Mouse (Mus musculus) yolk sac, embryonic 10.5 days (tissue): ENCODE data around the gene 1700016K19Rik.

Experiments used
- DNase-seq: peaks from one replicate; pipeline ENCODE4 v3.0.0-alpha.2; 2017; ENCODE audit warnings: low spot score

Gene 1700016K19Rik

DNA sequence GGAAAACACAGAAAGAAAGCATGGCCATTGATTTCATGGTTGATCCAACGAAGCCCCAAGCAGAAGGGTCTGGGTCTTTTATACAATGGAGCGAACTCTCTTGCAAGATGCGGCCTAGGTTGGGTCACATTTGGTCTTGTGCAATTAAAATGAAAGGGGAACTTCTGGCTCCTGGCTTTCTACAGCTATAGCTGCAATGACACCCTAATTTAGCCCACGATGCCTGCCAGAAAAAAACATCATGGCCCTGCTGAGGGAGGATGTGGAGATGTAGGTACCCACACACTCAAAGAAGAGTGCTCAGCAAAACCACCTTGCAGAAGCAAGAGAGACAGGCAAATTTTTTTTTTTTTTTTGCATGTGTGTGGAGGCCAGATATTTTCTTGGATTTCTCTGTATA, 34.1 kb downstream of the 1700016K19Rik start:
- no peak for DNase-seq

DNA sequence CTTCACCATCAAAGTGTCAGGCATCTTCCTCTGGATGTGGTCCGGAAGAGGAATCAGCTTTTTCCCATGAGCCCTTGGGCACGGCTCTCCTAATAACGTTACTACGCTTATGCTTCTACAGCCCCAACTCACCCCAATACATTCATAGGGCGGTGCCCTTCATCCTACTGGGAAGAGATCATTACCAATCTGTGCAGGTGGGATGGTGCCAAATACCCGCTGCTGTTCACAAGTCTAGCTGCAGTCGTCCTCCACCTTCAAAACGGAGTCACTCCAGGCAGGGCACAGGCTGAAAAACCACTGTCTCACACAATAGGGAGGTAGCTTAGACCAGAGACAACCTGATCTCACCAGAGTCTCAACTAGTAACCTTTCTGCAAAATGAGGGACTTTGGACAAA, 35.5 kb downstream of the 1700016K19Rik start:
- DNase-seq: no peak

- no peak for DNase-seq
These were observed 38.0 kb downstream of the 1700016K19Rik start for GRCm38 (mm10) chr11:76037581-76038294.

DNA sequence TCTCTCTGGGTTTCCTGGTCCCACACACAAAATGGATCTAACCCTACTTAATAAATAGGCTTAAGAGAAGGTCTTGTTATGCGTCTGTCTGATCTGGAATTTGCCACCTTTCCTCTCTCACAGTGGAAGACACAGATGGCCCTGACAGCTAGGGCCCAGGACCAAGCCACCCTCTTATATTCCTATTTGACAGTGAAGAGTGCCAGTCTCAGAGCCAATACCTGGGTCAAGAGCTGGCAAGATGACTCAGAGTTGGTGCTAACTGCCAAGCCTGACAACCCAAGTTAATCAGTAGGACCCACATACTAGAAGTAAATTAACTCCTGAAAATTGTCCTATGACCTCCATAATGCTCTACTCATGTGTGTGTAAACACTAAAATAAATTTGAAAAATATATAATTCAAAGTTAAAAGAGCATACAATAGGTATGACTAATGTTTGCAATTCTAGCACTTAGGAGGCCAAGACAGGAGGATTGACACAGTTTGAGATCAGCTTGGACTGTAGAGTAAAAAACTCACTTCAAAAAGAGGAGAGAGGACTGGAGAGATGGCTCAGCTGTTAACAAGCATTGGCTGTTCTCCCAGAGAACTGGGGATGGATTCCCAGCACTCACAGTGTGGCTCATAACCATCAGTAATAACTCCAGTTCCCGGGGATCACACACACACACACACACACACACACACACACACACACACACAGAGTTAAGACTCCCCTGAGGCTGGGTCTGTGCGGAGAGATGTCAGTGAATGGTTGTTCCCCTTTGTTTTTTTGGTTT, 39.8 kb downstream of the 1700016K19Rik start:
- DNase-seq: no peak

- DNase-seq: no peak
These were observed 40.4 kb downstream of the 1700016K19Rik start for GRCm38 (mm10) chr11:76040106-76040505.

GRCm38 (mm10) chr11:76040761-76041376, 41.2 kb downstream of the 1700016K19Rik start:
- DNase-seq: no peak

DNA sequence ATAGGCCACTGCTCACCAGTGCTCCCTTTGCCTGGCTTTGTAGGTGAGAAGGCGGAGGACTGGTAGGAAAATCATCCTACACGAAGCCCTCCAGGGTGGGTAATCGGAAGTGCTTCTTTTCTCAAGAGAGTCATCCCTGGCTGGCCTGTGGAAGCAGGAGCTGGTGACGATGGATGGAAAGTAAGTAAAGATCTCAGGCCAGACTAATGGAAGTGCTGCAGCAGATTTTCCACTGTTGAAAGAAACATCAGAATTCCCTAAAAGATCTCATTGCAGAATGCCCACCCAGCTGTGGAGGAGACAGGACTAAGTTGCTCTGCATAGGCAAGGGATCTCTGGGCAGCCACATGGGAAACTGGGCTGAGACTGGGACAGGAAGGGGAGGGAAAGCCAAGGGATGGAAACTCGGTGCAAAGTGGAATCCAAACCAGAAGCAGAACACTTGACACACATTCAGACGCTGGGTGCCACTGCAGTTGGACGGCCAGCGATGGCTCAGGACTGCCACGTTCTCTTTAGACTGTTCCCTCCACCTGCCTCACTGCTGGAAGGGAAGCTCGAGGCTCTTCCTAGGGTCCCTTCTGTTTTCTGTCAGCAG, 42.4 kb downstream of the 1700016K19Rik start:
- no peak for DNase-seq

DNA sequence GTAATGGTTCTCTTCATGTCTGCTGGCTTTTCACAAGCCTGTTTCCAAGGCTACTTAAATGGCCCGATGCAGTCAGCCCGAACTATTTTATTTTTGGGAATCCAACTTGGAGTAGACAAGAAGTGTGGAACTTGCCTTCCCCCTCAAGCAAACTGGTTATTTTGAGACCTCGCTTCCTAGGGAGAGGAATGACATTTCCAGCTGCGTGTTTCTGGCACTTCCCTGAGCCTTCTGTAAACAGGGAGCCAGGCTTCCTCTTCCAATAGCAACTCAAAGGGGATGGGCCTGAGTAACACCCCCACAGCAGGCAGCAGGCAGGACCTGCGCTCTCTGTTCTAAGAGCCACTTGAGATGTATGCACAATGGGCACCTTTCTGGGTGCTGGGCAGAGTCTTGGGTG, 43.2 kb downstream of the 1700016K19Rik start:
- no peak for DNase-seq

DNA sequence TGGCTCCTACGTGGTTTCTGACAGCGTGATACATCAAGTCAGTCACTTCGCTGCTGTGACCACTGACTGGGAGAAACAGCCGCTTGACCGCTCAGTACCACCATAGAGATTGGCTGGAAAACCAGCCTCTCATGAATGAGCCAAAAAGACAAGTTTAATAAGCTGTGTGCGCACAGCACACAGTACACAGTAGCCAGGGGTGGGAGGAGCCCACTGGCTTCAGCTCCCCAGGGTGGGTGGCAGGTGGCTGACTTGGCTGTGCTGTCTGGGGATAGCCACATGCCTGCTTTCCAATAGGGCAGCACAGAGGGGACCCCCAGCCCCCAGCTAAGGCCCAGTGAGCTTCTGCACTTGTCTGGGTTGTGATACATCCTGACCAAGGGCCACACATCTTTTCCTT, 44.8 kb downstream of the 1700016K19Rik start:
- DNase-seq: no peak

DNA sequence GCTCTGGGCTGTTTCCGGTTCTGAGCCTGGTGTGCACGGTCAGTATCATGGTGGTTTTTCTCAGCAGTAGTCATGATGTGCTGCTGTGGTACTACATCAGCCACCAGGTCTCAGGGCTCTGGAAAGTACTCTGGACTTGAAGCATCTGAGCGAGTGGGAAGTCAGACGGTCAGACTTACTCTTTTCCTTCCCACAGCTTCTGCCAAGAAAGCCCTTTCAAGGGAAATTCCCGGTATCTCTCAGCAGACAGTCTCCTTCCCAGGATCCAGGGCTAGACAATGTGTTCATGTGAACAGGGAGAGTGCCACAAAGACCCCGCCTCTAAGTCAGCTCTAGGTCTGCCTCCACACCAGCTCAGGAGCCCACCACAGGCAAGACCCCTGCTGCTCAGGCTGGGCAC, 45.7 kb downstream of the 1700016K19Rik start:
- no peak for DNase-seq

DNA sequence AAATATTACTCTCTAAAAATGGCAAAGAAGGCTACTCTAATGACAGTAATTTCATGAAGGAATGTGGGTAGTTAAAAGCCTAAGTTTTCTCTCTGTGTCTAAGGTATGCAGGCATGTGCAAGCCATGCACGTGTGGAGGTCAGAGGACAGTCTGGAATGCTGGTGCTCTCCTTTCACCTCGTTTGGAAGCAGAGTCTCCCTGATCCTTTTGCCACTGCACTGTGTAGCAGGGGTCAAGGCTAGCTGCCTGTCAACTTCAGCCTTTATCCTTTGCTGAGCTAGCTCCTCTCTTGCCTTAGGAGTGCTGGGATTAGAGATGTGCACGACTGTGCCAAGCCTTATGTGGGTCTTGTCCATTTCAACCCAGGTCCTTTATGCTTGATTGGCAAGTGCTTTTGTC, 50.8 kb downstream of the 1700016K19Rik start:
- DNase-seq: no peak

DNA sequence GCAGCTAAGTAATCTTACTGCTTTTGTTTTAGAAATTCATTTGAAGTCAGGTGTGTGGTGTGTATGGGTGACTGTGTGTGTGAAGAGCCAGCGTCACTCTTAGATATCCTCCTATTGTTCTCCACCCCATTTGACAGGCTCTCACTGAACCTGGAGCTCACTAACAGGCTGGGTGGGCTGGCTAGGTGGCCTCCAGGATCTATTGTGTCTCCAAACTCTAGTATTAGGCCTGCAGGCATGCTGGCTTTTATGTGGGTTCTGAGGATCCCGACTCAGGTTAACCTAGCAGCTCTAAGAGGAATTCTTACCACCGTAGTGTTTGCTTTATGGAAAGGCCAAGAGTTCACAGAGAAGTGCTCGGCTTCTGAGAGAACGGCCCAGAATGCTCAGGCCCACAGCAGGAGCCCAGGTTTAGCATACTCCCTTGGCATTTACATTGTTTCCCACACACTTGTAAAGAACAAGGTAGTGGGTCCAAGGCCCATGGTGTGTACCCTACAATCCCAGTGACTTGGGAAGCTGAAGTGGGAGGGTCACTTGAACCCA, 51.3 kb downstream of the 1700016K19Rik start:
- no peak for DNase-seq

DNA sequence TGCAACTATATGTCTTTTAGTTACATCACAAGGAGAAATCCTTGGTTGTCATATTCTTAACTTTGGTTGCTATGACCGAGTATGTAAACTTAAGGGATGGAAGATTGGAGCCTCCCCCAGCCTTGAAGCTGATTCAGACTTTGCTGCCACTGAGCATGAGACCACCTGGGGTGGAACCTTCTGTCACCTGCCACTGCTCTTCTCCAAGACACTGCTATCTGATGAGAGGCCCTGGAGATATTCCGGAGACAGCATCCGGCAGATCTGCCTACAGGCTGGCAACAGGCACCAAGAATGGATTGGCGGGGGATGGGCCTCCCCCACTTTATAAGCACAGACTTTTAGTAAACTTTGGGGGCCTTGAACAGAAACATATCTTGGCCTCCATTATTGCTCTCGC, 52.8 kb downstream of the 1700016K19Rik start:
- DNase-seq: no peak
